Mouse (Mus musculus): ENCODE results near the gene Ank.

Ank gene

DNA sequence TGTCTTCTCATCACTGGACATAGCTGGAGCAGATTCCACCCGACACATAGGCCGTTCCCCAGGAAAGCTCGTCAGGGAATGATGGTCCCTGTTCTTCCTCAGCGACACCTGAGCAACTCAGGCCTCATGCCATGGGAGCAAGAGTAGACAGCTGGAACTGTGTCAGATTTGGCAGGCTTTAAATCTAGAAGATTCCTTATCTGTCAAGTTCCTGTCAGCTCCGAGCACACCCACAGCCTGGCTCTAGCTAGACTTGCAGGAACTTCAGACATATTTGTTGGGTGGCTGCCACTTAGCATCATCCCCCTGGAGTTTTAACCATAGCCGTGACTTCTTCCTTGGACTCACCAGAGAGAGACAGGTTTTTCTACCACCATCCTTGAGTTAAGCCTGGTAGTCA is 81.6 kb downstream of the Ank start:
- no peak for DNase-seq

DNA sequence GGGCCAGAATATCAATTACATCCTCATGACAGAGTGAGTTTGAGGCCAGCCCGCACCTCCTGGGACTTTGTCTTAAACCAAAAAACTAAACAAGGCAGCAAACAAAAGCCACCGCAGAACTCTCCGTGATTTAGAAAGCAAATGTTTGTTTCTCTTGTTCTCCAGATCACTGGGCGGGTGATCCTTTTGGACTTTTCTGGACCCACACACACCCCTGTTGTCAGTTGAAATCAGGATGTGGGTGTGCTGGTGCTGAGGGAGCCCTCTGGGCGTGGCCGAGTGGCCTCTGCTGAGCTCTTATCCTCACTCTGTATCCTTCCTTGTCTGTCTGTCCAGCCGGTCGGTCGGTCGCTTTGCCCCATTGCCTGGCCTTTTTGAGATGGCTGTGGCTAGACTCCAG is 82.6 kb downstream of the Ank start:
- DNase-seq: no peak

DNA sequence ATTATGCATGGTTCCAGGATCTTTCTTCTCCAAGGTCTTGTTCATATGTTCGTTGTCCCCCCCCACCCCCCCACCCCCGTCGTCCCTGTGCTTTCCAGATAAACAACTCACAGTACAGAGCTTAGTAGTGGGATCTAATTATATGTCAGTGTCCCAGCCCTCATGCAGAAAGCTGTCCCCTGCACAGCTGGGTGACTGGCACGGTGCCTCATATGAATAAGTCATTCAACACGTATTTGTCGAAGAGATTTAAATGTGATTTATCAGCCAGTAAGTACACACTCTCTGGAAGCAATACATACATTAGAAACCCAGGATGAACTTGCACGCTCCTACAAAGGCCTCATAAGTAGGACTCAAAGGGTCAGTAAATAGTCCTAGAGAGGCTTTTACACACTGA is 83.4 kb downstream of the Ank start:
- DNase-seq: no peak

DNA sequence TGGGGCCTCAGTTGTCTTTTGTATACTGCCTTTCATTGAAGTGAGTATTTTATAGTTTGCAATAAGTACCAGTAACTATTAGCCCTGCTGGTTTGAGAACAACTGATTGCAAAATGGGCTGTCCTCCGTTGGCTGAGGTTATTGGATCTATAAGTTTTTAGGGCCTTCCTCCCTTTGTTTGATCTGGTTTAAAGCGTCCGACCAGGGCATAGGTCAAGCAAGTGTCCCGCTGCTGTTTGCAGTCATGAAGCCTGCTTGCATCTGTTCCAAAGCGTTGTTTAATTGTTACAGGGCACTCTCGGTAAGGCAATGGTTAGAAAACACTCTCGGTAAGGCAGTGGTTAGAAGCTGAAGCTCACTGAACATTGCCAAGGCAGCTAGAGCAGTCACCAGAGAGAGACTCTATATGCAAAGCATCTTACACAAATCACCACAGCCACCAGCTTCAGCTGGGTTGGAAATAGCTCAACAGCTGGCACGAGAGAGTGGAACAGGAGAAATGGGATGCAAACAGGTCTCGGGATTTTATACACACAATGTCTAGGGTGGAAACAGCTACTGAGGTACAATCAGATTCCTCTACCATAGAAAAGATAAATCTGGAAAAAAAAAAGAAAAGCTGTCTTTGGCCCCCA is 84.0 kb downstream of the Ank start:
- no peak for DNase-seq

DNA sequence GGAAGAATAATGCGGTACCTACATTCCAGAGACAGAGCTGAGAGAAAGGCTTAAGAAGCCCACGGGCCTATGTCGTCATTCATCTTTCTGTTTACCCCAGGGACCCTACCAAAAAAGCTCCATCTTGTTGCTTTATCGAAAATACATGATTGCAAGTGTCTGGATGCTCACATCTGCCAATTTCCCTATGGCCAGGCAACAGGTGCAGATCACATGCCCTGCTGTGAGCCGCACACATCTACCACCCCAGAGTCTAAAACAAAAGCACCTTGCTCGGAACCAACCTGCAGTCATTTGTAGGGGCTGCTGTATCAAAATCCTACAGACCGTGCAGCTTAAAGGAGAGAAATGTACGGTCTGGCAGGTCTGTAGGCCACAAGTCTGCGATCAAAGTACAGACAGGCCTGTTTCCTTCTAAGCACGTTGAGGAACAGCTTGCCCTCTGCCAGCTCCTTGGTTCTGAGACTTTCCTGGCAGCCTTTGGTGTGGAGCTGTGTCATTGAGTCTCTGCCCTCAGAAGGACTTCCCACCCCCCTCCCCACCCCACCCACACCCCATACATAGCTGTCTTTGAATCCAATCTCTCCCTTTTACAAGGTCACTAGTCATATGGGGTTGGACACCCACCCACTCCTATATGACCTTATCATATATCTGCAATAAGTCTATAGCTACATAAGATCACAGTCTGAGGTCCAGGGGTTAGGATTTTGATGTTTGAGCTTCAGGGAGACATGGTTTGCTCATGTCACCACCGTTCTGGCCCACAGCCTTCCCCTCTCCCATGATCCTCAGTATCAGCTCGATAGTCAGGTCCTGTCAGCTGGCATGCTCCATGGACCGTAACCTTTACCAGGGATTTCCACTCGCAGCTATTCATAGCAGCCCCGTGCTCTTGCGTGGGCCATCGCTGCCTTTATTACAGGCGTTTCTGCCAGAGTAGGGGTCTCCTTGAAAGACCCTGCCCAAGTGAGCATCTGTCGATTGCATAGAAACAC is 84.9 kb downstream of the Ank start:
- no peak for DNase-seq

DNA sequence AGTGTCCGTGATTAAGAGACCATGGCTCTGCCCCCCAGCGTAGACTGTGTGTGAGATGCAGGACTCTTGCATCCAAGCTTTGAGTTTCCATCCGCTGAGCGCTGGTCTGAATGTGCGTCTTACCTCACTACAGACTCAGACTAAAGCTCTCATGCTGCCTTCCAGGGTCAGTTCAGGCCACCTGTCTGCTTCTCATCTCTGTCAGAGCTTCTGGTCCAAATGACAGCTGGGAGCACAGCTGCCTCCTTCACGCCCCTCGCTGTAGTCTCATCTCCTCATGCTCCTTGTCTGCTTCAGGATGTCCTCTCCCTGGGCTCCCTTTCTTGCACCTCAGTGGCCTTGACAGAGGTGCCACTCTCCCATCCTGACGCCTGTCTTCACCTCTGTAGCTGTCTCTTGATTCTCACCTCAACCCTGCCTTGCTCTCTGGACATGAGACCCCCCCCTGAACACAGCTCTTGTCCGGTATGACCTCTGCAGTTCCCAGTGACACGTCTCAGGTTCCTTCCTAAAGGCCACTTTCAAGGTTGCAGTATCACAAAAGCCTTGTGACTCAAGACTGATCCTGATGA is 85.7 kb downstream of the Ank start:
- DNase-seq: no peak

DNA sequence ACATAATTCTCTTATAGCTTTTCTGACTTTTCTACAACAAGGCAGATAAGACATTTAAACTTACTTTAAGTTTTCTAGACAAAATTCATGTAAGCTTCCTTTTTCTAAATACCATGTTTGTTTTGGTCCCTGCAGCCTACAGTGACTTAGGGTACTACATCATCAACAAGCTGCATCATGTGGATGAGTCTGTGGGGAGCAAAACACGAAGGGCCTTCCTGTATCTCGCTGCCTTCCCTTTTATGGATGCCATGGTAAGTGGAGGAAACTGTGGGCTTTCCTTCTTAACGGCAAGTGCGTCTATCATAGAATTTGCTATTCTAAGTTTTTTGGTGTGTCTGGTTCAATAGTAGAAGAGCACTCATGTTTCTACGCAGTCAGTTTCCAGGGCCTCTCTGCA is 87.1 kb downstream of the Ank start:
- no peak for DNase-seq

DNA sequence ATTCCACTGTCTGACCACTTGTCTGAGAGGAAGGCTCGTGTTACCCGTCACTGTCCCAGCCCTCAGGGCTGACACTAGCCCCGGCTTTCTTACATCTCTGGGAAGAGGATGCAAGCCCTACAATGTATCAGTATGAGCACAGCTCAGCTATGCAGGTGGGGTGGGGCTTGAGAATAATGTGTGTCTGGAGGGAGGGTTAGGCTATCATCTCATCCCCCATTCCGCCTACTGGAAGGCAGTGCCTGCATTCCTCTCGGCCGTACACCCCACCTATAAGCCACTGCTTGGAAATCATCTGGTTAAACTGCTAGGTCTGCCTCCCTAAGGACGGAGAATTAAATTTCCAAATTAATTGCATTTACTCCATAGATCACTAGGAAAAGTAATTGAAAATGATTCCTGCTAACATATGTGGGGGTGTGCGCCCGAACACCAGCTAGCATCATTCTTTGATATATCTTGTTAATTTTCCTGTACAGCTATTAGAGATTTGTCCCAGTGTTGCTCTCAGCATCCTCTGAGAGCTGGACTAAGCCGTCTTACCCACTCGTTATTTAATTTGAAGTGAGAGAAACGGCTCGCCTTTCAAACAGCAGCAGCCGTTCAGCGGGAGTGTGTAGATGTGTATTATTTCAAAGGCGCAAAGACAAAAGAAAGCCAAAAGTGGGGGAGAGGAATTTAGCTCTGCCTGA is 92.1 kb downstream of the Ank start:
- no peak for DNase-seq

DNA sequence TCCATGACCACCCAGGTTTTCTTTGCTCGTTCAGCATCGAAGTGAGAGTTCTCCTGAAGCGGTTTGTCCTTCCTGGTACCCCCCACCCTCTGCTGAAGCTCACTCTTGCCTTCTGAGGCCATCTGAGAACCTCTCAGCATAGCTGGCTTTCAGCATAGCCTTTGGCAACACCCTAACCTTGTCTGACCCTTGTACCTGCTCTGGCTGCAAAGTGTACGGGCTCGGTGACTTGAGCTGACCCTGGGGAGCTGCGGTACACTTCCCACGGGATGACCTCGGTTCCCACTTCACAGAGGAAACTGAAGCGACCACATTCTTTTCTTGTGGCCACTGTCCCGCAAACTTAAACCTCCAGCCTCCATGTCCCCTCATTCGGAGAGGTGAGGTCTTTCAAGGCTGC is 93.8 kb downstream of the Ank start:
- DNase-seq: no peak

DNA sequence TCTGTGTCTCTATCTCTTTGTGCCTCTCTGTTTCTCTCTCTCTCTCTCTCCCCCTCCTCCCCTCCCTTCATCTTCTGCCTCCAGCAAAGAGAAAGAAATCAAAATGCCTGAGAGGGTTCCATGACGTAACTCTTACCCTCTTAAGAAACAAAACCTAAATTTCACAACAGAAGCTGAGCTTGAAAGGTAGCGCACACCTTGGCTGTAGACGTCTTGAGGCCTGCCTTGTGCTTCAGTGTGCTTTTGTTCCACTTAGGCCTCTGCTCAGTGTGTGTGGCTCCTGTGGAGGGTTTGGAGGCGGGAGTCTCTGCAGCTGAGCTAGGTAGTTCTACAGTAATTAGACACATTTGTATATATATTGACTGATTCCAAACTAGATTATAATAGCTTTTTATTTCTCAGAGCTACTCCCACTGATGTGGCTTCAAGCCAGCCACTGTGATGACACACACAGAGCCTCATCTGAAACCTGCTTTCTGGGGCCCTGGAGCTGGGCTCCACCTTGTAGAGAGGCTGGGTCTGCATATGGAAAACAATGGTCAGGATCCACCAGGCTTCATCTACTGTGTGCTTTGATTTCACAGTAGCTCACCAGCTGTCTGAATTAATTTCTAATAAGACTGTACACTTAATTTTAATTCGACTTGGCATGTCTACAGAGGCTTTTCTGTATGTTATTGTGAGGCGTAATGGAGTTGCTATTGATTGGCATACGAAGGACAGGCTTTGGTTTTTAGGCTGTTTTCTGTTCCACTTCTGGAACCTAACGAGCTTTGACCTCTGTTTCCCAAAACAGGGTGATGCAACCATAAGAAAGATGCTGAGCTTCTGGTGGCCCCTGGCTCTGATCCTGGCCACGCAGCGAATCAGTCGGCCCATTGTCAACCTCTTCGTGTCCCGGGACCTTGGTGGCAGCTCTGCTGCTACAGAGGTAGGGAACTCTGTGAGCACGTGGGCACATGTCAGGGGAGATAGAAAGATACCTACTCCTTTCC is 97.9 kb downstream of the Ank start:
- DNase-seq: no peak

DNA sequence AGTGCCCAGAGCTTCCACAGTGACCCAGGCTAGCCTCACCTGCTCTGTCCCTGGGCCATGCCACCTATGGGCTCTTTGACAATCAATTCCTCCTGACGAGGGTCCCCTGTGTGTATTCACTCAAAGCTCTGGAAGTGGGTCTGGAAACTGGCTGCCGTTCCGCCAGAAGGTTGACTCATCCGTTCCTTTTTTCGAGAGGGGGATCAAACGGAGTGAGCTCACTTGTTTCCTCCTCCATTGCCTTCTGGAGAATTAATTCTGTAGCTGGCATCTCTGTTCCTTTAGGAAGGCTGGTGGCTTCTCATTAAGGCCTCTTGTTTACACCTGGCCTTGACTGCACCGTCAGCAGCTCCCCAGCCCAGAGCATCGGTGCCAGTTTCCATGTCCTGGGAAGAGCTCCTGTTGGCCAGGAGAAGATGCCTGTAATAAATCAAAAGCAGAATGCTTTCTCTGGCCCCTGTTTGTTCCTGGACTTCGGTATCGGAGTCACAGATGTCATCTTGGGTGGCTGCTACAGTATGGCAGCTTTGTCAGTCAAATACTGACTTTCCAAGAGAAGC is 99.2 kb downstream of the Ank start:
- DNase-seq: no peak

DNA sequence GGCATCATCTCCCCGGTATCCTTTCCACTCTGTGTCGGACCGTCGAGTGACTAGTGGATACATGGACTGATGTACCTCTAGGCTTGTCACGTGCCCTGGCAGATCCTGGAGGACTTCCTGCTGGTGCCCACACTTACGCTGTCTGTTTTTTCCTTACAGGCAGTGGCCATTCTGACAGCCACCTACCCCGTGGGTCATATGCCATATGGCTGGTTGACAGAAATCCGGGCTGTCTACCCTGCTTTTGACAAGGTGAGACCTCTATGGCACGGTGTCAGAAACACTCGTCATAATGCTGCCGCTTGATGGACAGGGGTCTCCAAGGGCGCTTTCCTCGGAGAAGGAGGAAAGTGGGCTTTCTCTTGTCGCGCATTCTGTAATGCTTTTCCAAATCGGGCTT is 100.9 kb downstream of the Ank start:
- no peak for DNase-seq

DNA sequence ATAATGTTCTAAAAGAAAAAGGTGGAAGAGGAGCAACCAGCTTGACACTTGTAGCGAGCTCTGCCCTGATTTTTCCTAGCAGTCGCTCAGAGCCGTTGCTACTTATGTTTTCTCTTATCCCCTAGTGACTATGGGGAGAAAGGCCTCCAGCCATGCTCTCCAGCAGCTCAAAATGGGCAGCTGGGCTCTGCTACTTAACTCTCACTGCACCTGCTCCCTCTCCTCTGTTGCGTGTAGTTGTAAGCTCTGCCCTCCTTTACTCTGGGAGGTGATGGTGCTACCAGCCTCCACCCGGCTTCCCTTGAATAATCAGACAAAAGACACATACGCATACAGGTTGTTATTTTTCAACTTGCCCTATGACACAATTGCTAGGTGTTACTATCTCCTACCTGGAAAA is 101.9 kb downstream of the Ank start:
- DNase-seq: no peak

DNA sequence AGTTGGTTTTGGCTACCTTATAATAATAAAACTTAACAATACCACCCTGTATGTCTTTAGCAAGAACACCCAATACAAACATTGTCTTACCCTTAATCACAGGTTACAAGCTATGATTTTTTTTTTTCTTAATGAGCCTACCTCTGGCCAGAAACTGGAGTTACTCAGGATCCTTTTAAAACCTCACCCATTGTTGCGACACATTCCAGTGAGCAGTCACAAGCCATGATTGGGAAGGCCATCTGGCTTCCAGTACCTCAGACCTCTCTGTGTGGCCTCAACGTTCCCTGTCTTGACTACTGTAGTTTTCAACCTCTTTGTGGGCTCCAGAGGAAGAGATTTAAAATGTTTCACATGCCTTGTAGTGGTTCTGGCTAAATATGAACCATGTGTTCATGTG is 103.4 kb downstream of the Ank start:
- DNase-seq: no peak

DNA sequence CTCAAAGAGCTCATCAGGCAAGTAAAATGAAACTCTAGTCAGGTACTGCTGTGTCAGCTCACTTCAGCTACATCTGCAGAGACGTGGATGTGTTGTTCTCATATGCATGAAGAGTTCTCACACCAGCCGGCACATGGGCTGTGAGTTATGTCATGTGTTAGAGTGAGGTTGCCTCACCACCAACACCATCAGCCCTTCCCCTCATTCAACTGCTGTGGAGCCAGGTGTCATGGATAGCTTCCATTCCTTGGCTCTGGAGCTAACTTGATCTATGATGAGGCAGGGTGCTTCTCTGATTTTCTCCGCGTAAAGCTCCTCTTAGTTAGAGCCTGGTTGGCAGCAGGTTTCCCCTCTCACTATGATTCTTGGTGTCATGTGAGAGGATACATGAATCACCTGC is 103.9 kb downstream of the Ank start:
- DNase-seq: no peak

DNA sequence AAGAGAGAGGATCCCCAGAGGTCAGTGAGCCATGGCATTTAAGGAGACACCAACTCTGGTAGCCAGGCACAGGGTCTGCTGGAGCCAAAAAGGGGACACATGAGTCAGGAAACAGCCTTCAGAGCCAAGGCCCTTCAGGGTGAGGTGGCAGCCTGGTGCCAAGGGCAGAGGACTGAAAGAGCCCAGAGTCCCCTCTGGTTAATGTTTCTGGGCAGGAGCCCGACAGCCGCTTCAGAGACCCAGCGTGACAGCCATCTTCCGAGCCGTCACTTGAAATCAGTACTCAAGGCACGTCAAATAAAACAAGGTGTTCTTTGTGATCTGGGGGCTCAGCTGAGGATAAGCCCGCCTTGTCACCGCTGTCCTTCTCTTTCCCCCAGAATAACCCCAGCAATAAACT is 104.7 kb downstream of the Ank start:
- no peak for DNase-seq

DNA sequence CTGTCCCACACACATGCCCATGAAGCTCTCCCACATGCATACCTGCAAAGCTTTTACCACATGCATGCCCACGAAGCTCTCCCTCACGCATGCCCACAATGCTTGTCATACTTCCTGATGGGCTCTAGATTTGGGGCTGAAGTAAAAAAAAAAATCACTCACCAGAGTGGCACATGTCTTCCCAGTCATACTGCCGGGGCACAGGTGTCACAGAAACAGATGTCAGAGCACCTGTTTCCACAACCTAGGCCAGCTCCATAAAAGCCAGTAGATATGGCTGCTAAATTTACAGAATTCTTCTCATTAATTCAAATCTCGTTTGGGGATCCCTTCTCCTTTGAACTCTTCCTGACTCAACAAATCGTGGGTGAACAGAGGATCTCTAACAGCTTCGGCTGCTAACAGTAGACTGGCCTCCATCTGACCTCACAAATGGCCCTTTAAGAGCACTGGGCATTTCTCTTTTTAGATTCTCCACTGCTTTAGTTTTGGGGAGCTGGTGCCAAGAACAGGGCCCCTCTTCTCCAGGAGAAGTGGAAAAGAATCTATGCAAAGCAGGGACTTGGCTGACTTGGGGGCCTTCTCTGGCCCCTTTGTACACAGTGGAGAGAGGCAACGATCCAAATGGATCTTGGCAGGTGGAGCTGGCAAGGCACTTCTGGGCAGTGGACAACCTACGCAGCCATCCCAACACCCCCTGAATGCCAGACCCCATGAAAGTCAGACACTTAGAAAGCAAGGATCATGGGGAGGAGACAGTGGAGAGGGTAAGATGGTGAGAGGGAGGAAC is 108.7 kb downstream of the Ank start:
- DNase-seq: no peak

DNA sequence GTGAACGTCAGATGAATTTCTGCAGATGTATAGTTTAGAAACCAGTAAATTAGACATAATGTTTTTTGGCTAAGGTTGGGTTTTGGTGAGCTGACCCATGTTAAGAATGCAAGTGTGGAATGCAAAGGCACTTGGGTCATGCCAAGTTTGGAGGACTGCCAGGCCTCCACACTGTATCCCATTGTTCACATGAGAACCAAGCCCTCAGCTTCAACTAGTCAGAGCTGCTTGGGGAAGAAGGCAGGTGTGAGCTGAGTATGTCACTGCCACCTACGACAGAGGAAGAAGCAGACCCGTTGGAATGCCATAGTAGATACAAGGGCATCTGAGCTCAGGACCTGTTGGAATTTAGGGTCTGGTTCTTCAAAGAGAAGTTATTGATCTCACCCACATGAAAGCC is 109.5 kb downstream of the Ank start:
- DNase-seq: no peak

DNA sequence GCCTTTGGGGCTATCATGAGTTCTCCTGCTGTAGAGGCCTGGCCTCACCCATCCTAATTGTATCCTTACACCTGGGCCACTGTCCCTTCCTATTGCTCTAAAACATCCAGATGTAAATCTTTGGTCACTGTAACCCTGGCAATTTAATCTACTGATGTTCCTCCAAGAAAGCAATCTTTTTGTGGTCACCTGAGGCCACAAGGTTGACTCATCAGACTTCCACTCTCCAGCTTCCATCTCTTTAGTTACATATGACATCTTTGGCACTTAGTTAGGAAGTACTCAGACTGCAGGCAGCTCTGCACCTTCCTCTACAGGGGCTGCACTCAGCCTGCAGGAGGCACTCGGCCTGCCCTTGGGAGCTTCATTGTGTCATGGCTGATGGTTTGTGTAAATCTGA is 110.4 kb downstream of the Ank start:
- DNase-seq: no peak

DNA sequence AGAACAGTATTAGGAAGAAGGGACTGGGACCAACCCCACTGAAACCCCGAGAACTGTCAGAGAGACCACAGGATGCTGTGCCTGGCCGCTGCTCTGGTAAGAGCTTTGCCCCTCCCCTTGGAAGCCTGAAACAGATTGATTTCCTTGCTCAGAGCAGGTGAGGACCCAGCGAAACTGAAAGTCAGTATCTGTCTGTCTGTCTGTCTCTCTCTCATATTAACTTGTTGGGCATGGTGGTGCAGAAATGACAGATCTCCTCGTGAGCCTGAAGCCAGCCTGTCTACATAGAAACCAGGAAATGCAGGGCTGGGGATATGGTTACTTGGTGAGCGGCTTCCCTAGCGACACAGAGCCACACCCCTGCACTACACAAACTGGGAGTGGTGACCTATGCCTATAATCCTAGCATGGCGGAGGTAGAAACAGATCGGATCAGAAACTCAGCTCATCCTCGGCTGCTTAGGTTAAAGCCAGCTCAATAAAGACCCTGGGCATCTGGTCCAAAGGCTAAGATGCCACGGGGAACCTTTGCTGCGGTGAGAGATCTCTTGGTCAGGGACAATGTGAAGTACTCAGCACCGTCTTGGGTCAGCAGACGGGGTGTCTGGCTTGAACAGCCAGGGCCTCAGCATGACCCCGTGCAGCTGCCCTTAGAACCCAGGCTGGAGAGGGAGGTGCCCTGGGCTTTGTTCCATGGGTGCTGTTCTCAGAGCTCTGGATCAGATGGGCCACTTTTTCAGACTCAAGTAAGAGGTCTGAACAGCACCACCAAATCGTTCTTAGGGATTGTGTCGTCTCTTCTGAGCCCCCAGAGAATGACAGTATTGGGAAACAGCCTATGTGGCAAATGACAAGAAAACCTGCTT is 111.7 kb downstream of the Ank start:
- DNase-seq: no peak
